Mouse (Mus musculus) liver, adult 2 months (tissue): ENCODE results near the gene Tmem231.

ENCODE experiments used
- CTCF ChIP-seq: fragments of 200-500 bp; IDR thresholded peaks from 2 replicates; pipeline ENCODE4 v1.5.1; 2011; ENCODE audit warnings: low read depth, low read length, control low read depth
- POLR2A ChIP-seq: fragments of 200-500 bp; IDR thresholded peaks from 2 replicates; pipeline ENCODE4 v1.6.1; 2011; ENCODE audit warnings: low read length, control low read depth; ENCODE audit not compliant: insufficient read depth; ENCODE audit errors: extremely low read depth

DNA sequence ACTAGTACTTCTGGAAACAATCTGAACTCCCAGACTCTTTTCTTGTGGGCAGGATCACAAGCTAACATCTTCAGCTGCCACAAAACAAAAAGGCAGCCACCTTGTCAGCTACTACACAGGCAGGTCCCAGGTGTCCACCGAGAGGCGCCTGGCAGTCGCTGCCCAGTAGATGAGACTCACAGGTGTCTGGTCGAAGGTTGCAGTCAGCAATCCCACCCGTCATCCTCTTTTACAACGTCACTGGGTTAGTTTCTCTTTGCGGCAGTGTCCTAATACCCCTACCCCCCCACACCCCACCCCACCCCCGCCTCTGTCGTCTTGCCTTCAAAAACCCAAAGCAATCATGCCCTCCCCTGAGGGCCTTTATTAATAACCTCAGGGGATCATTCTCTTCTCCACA, 57.9 kb downstream of the Tmem231 start:
- TF ChIP-seq CTCF = no peak
- no peak for TF ChIP-seq POLR2A
